Mouse (Mus musculus): Measurements from ENCODE around the gene Lcn10. TPM values are rescaled to one million over a fixed set of nuclear protein-coding genes. Genes with fewer than 3 reads are reported as not detected.

Lcn10 gene
- not detected in 2 replicates for polyA plus RNA-seq (2016; fragmentation: Nextera tagmentation; extraction: Ambion mirVana)

- Histone ChIP-seq H3K27me3 (ENCODE audit: insufficient read depth, poor library complexity, severe bottlenecking) (no peaks in the 10 kb centered on the region), H3K27ac (no peak within 1 kb of the TSS), H3K4me3 (no peak within 1 kb of the TSS), H3K36me3 (no peaks in the 10 kb centered on the region), H3K9me3 (no peaks in the 10 kb centered on the region), H3K4me1 (replicated peaks) (no peaks in the 10 kb centered on the region)
- 68% methylated on average over 2 of the region's 2 CpGs for WGBS
- DNase-seq (ENCODE audit: low spot score) = no peak
Measured at GRCm38 (mm10) chr2:25682426-25682825, at the start of gene Lcn10. Lcn10 (plus strand) TSS chr2:25682726.

- no peak for DNase-seq (ENCODE audit: low spot score)
Measured at GRCm38 (mm10) chr2:25633616-25634015, 48.9 kb upstream of the Lcn10 start.

GRCm38 (mm10) chr2:25634046-25634445 lies 48.5 kb upstream of the Lcn10 start:
- no peak overlapping the region for H3K27ac ChIP-seq
- no peaks in the 10 kb centered on the region for H3K36me3 ChIP-seq
- no peak for DNase-seq (ENCODE audit: low spot score)
- no peaks in the 10 kb centered on the region for H3K4me1 ChIP-seq (replicated peaks)
- no peak overlapping the region for H3K4me3 ChIP-seq
- no peaks in the 10 kb centered on the region for H3K9me3 ChIP-seq
- H3K27me3 ChIP-seq (ENCODE audit: insufficient read depth, poor library complexity, severe bottlenecking) = no peaks in the 10 kb centered on the region
- WGBS = 45% methylated on average over 1 of the region's 1 CpGs

More at GRCm38 (mm10) chr2:25633616-25634015, 48.9 kb upstream of the Lcn10 start:
- WGBS = 86% methylated on average over 3 of the region's 3 CpGs
- H3K4me3 ChIP-seq = no peak overlapping the region
- H3K27me3 ChIP-seq (ENCODE audit: insufficient read depth, poor library complexity, severe bottlenecking) = no peaks in the 10 kb centered on the region
- H3K9me3 ChIP-seq = no peaks in the 10 kb centered on the region
- H3K27ac ChIP-seq = no peak overlapping the region
- peaks cover 4% of the 10 kb centered on the region for H3K4me1 ChIP-seq (replicated peaks)
- H3K36me3 ChIP-seq = no peaks in the 10 kb centered on the region

- no peak overlapping the region for H3K27ac ChIP-seq
- H3K9me3 ChIP-seq = no peaks in the 10 kb centered on the region
- 22% methylated on average over 6 of the region's 6 CpGs for WGBS
- no peaks in the 10 kb centered on the region for H3K27me3 ChIP-seq (ENCODE audit: insufficient read depth, poor library complexity, severe bottlenecking)
- DNase-seq (ENCODE audit: low spot score) = peak; percentile 54
- H3K36me3 ChIP-seq = no peaks in the 10 kb centered on the region
- H3K4me3 ChIP-seq = no peak overlapping the region
- H3K4me1 ChIP-seq (replicated peaks) = no peaks in the 10 kb centered on the region
Measured at GRCm38 (mm10) chr2:25639890-25640289, 42.6 kb upstream of the Lcn10 start.

- H3K27ac ChIP-seq = no peak within 1 kb of the TSS
- WGBS = 77% methylated on average over 2 of the region's 2 CpGs
- H3K4me1 ChIP-seq (replicated peaks) = no peaks in the 10 kb centered on the region
- H3K4me3 ChIP-seq = no peak within 1 kb of the TSS
- H3K36me3 ChIP-seq = no peaks in the 10 kb centered on the region
- no peaks in the 10 kb centered on the region for H3K27me3 ChIP-seq (ENCODE audit: insufficient read depth, poor library complexity, severe bottlenecking)
- no peaks in the 10 kb centered on the region for H3K9me3 ChIP-seq
- no peak for DNase-seq (ENCODE audit: low spot score)
Measured at GRCm38 (mm10) chr2:25652902-25653301, 29.6 kb upstream of the Lcn10 start, which contains the start of gene Lcn8. Lcn8 (plus strand) TSS chr2:25653120.

- Histone ChIP-seq H3K36me3 (no peaks in the 10 kb centered on the region), H3K4me1 (replicated peaks) (no peaks in the 10 kb centered on the region), H3K27ac (no peak overlapping the region), H3K9me3 (no peaks in the 10 kb centered on the region), H3K4me3 (no peak overlapping the region), H3K27me3 (ENCODE audit: insufficient read depth, poor library complexity, severe bottlenecking) (no peaks in the 10 kb centered on the region)
- no peak for DNase-seq (ENCODE audit: low spot score)
- 67% methylated on average over 1 of the region's 1 CpGs for WGBS
Measured at GRCm38 (mm10) chr2:25654502-25654901, 28.0 kb upstream of the Lcn10 start.

- H3K4me3 ChIP-seq = no peak overlapping the region
Measured at GRCm38 (mm10) chr2:25656691-25657090, 25.8 kb upstream of the Lcn10 start.

GRCm38 (mm10) chr2:25657246-25657645 lies 25.3 kb upstream of the Lcn10 start:
- H3K27ac ChIP-seq = no peak overlapping the region
- no peaks in the 10 kb centered on the region for H3K9me3 ChIP-seq
- WGBS = 86% methylated on average over 4 of the region's 4 CpGs
- no peaks in the 10 kb centered on the region for H3K27me3 ChIP-seq (ENCODE audit: insufficient read depth, poor library complexity, severe bottlenecking)
- H3K36me3 ChIP-seq = no peaks in the 10 kb centered on the region
- no peak for DNase-seq (ENCODE audit: low spot score)
- H3K4me3 ChIP-seq = no peak overlapping the region
- H3K4me1 ChIP-seq (replicated peaks) = no peaks in the 10 kb centered on the region

More at GRCm38 (mm10) chr2:25656691-25657090, 25.8 kb upstream of the Lcn10 start:
- no peak for DNase-seq (ENCODE audit: low spot score)
- Histone ChIP-seq H3K27ac (no peak overlapping the region), H3K4me1 (replicated peaks) (no peaks in the 10 kb centered on the region), H3K27me3 (ENCODE audit: insufficient read depth, poor library complexity, severe bottlenecking) (no peaks in the 10 kb centered on the region), H3K36me3 (no peaks in the 10 kb centered on the region), H3K9me3 (no peaks in the 10 kb centered on the region)
- 89% methylated on average over 4 of the region's 4 CpGs for WGBS

GRCm38 (mm10) chr2:25657652-25658051 lies 24.9 kb upstream of the Lcn10 start, which contains the start of gene Lcn5:
Lcn5 (plus strand) TSS chr2:25657952.
- H3K9me3 ChIP-seq = no peaks in the 10 kb centered on the region
- DNase-seq (ENCODE audit: low spot score) = no peak
- no peaks in the 10 kb centered on the region for H3K36me3 ChIP-seq
- H3K4me1 ChIP-seq (replicated peaks) = no peaks in the 10 kb centered on the region
- no peak within 1 kb of the TSS for H3K27ac ChIP-seq
- H3K27me3 ChIP-seq (ENCODE audit: insufficient read depth, poor library complexity, severe bottlenecking) = no peaks in the 10 kb centered on the region
- no peak within 1 kb of the TSS for H3K4me3 ChIP-seq

- H3K4me1 ChIP-seq (replicated peaks) = no peaks in the 10 kb centered on the region
- 92% methylated on average over 8 of the region's 8 CpGs for WGBS
Measured at GRCm38 (mm10) chr2:25660279-25660678, 22.2 kb upstream of the Lcn10 start.

GRCm38 (mm10) chr2:25661245-25661970 lies 21.1 kb upstream of the Lcn10 start:
- no peaks in the 10 kb centered on the region for H3K9me3 ChIP-seq
- no peaks in the 10 kb centered on the region for H3K4me1 ChIP-seq (replicated peaks)
- no peaks in the 10 kb centered on the region for H3K27me3 ChIP-seq (ENCODE audit: insufficient read depth, poor library complexity, severe bottlenecking)
- no peak overlapping the region for H3K27ac ChIP-seq
- WGBS = 88% methylated on average over 6 of the region's 6 CpGs
- H3K36me3 ChIP-seq = no peaks in the 10 kb centered on the region
- no peak for DNase-seq (ENCODE audit: low spot score)
- no peak overlapping the region for H3K4me3 ChIP-seq

More at GRCm38 (mm10) chr2:25660279-25660678, 22.2 kb upstream of the Lcn10 start:
- Histone ChIP-seq H3K36me3 (no peaks in the 10 kb centered on the region), H3K27me3 (ENCODE audit: insufficient read depth, poor library complexity, severe bottlenecking) (no peaks in the 10 kb centered on the region), H3K4me3 (no peak overlapping the region), H3K27ac (no peak overlapping the region), H3K9me3 (no peaks in the 10 kb centered on the region)
- no peak for DNase-seq (ENCODE audit: low spot score)

- peak; percentile 57 for DNase-seq (ENCODE audit: low spot score)
- no peak overlapping the region for H3K4me3 ChIP-seq
- no peak overlapping the region for H3K27ac ChIP-seq
Measured at GRCm38 (mm10) chr2:25663511-25663910, 19.0 kb upstream of the Lcn10 start.

GRCm38 (mm10) chr2:25664125-25664524 lies 18.4 kb upstream of the Lcn10 start:
- H3K4me1 ChIP-seq (replicated peaks) = no peaks in the 10 kb centered on the region
- no peaks in the 10 kb centered on the region for H3K27me3 ChIP-seq (ENCODE audit: insufficient read depth, poor library complexity, severe bottlenecking)
- H3K36me3 ChIP-seq = no peaks in the 10 kb centered on the region
- no peaks in the 10 kb centered on the region for H3K9me3 ChIP-seq
- no peak for DNase-seq (ENCODE audit: low spot score)
- H3K4me3 ChIP-seq = no peak overlapping the region
- no peak overlapping the region for H3K27ac ChIP-seq
- WGBS = 81% methylated on average over 5 of the region's 5 CpGs

More at GRCm38 (mm10) chr2:25663511-25663910, 19.0 kb upstream of the Lcn10 start:
- Histone ChIP-seq H3K36me3 (no peaks in the 10 kb centered on the region), H3K27me3 (ENCODE audit: insufficient read depth, poor library complexity, severe bottlenecking) (no peaks in the 10 kb centered on the region), H3K9me3 (no peaks in the 10 kb centered on the region), H3K4me1 (replicated peaks) (no peaks in the 10 kb centered on the region)
- WGBS = 82% methylated on average over 1 of the region's 1 CpGs

Measured in hindbrain, embryonic 10.5 days (tissue).